Mouse (Mus musculus) heart, postnatal 0 days (tissue): ENCODE measurements around the gene Omg. TPM values are rescaled to one million over a fixed set of nuclear protein-coding genes. Genes with fewer than 3 reads are reported as not detected.

Source experiments
- ATAC-seq: fragments of 200-750 bp; cut with Nextera tagmentation; 2 replicates; pipeline ENCODE4 v1.8.0; 2017; ENCODE audit warnings: low read depth, moderate number of reproducible peaks, moderate library complexity; ENCODE audit not compliant: insufficient read depth
- DNase-seq: peaks from one replicate; pipeline ENCODE4 v3.0.0-alpha.2; 2016; ENCODE audit warnings: low spot score
- H3K27ac ChIP-seq: fragments of 300-500 bp; sonication (generic); 2 replicates; pipeline ENCODE4 v1.5.1; 2014; ENCODE audit warnings: low read depth, mild to moderate bottlenecking
- H3K27me3 ChIP-seq: fragments of 300-500 bp; sonication (generic); 2 replicates; pipeline ENCODE4 v1.6.1; 2014; ENCODE audit warnings: low read length, mixed read lengths; ENCODE audit not compliant: control insufficient read depth, insufficient read depth
- H3K36me3 ChIP-seq: fragments of 300-500 bp; sonication (generic); replicated peaks from 2 replicates; pipeline ENCODE4 v1.6.1; 2014; ENCODE audit warnings: low read length, mixed read lengths; ENCODE audit not compliant: control insufficient read depth, insufficient read depth
- H3K4me1 ChIP-seq: fragments of 300-500 bp; sonication (generic); 2 replicates; pipeline ENCODE4 v1.6.1; 2014; ENCODE audit warnings: antibody characterized with exemption; ENCODE audit not compliant: control insufficient read depth, insufficient read depth
- H3K4me2 ChIP-seq: fragments of 300-500 bp; sonication (generic); 2 replicates; pipeline ENCODE4 v1.6.1; 2014; ENCODE audit warnings: low read depth, mild to moderate bottlenecking, low read length, moderate library complexity
- H3K4me3 ChIP-seq: fragments of 300-500 bp; sonication (generic); 2 replicates; pipeline ENCODE4 v1.5.1; 2014; ENCODE audit warnings: low read depth, low read length
- H3K9ac ChIP-seq: fragments of 300-500 bp; sonication (generic); replicated peaks from 2 replicates; pipeline ENCODE4 v1.6.1; 2014; ENCODE audit warnings: low read depth, low read length, mixed read lengths
- H3K9me3 ChIP-seq: fragments of 300-500 bp; sonication (generic); replicated peaks from 2 replicates; pipeline ENCODE4 v1.6.1; 2016; ENCODE audit warnings: low read length; ENCODE audit not compliant: control insufficient read depth
- CTCF ChIP-seq: IDR thresholded peaks from 2 replicates; pipeline ENCODE4 v1.5.1; 2016; ENCODE audit warnings: antibody characterized with exemption, control low read depth, low read depth
- EP300 ChIP-seq: IDR thresholded peaks from 2 replicates; pipeline ENCODE4 v1.6.1; 2016; ENCODE audit warnings: antibody characterized with exemption, low read depth
- WGBS: fragments of 180-500 bp; shearing (Covaris S2); extraction: QIAGEN DNeasy Blood & Tissue Kit; methylation state at CpG from one replicate; pipeline ENCODE4 v1.1.7; 2014; 5-methylcytosine and 5-hydroxymethylcytosine counted together
- polyA plus RNA-seq: library from polyadenylated mRNA; unstranded; fragments of >200 nt; fragmentation: Nextera tagmentation; extraction: Ambion mirVana; gene quantifications from 2 replicates; pipeline ENCODE4 v1.2.1, GENCODE M21; 2015
- total RNA-seq: library from RNA; depleted of rRNA; stranded (reverse); fragments of >200 nt; gene quantifications from 2 replicates; pipeline ENCODE4 v1.2.3, GENCODE M21; 2014; ENCODE audit warnings: low replicate concordance

The Omg gene
- total and polyA plus RNA-seq, 2 experiments from 2014 or later, result 0.07 TPM; not detected in 1

- DNase-seq (no peak), ATAC-seq (no peak)
- H3K9ac ChIP-seq, result no peak overlapping the region
- peaks cover 10% of the 10 kb centered on the region for H3K4me1 ChIP-seq
- H3K4me3 ChIP-seq, result no peak overlapping the region
- 66% methylated on average over 5 of the region's 5 CpGs for WGBS
- no peak overlapping the region; the same call in 1 of the 2 replicates for H3K4me2 ChIP-seq
- H3K36me3 ChIP-seq, result peaks cover 9% of the 10 kb centered on the region; the same call in 1 of the 2 replicates
- TF ChIP-seq CTCF, result no peak
- TF ChIP-seq EP300, result no peak
- H3K27me3 ChIP-seq, result no peaks in the 10 kb centered on the region
- H3K27ac ChIP-seq, result 0 out of 2 replicates have a peak overlapping the region, but pooled peaks have one; percentile 68
- no peaks in the 10 kb centered on the region for H3K9me3 ChIP-seq
These were observed 24.0 kb upstream of the Omg start for GRCm38 (mm10) chr11:79527739-79528384.

DNA sequence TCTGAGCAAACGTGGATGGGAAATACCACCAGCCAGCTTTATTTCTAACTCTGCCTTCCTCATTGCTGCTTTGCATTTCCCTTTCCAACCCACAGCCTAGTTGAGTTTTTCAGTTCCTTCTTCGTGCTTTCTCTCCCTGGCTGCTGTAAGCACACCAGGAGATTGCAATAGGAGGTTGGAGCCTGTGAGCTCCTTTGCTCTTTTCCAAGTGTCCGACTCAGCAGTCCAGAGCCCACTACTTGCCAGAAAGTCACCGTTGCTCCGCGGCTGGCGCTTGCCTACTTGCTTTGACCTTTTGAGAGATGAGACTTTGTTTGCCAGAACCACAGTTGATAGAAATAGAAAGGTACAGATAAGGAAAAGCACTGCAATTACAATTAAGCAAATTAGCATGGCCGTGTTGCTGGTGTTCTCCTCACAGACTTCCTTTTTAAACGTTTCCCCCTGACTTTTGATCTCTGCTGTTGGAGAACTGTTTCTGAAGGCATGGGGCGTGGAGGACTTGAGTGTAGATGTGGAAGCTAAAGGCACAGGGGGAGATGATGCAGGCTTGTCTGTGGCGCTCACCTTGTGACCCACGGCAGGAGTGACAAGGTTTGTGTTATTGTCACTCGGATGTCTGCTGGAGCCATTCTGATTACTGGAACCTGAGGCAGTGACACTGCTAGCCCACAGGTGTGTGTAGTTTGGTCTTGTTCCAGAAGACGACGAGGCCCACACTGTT is 23.3 kb upstream of the Omg start:
- H3K36me3 ChIP-seq, result peaks cover 9% of the 10 kb centered on the region; the same call in 1 of the 2 replicates
- H3K4me2 ChIP-seq, result peak overlapping the region; percentile 31
- peak; percentile 19 for DNase-seq
- no peak for TF ChIP-seq EP300
- TF ChIP-seq CTCF, result no peak
- H3K4me3 ChIP-seq, result no peak overlapping the region; the same call in 1 of the 2 replicates
- no peaks in the 10 kb centered on the region for H3K27me3 ChIP-seq
- H3K27ac ChIP-seq, result peak overlapping the region; percentile 68
- WGBS, result 46% methylated on average over 15 of the region's 15 CpGs
- no peak overlapping the region for H3K9ac ChIP-seq
- H3K4me1 ChIP-seq, result peaks cover 10% of the 10 kb centered on the region
- H3K9me3 ChIP-seq, result no peaks in the 10 kb centered on the region
- ATAC-seq, result no peak

- no peak for DNase-seq
- 61% methylated on average over 3 of the region's 3 CpGs for WGBS
- peaks cover 4% of the 10 kb centered on the region; the same call in 1 of the 2 replicates for H3K36me3 ChIP-seq
- peaks cover 10% of the 10 kb centered on the region for H3K4me1 ChIP-seq
- H3K9ac ChIP-seq, result no peak overlapping the region
- ATAC-seq, result no peak
- H3K4me3 ChIP-seq, result no peak overlapping the region
- H3K27ac ChIP-seq, result no peak overlapping the region
- TF ChIP-seq EP300, result no peak
- no peak for TF ChIP-seq CTCF
- H3K27me3 ChIP-seq, result no peaks in the 10 kb centered on the region
- peak overlapping the region; percentile 31; the same call in 1 of the 2 replicates for H3K4me2 ChIP-seq
- H3K9me3 ChIP-seq, result no peaks in the 10 kb centered on the region
These were observed 22.7 kb upstream of the Omg start for GRCm38 (mm10) chr11:79526549-79526948.

GRCm38 (mm10) chr11:79524310-79524575 is 20.4 kb upstream of the Omg start:
- Histone ChIP-seq H3K9me3 (no peaks in the 10 kb centered on the region), H3K36me3 (no peaks in the 10 kb centered on the region), H3K4me2 (no peak overlapping the region), H3K27ac (peak overlapping the region; percentile 20; the same call in 1 of the 2 replicates), H3K4me1 (peaks cover 10% of the 10 kb centered on the region), H3K4me3 (no peak overlapping the region), H3K9ac (no peak overlapping the region), H3K27me3 (no peaks in the 10 kb centered on the region)
- TF ChIP-seq EP300 (no peak), CTCF (no peak)
- WGBS, result 84% methylated on average over 1 of the region's 1 CpGs
- no peak for DNase-seq
- no peak for ATAC-seq

DNA sequence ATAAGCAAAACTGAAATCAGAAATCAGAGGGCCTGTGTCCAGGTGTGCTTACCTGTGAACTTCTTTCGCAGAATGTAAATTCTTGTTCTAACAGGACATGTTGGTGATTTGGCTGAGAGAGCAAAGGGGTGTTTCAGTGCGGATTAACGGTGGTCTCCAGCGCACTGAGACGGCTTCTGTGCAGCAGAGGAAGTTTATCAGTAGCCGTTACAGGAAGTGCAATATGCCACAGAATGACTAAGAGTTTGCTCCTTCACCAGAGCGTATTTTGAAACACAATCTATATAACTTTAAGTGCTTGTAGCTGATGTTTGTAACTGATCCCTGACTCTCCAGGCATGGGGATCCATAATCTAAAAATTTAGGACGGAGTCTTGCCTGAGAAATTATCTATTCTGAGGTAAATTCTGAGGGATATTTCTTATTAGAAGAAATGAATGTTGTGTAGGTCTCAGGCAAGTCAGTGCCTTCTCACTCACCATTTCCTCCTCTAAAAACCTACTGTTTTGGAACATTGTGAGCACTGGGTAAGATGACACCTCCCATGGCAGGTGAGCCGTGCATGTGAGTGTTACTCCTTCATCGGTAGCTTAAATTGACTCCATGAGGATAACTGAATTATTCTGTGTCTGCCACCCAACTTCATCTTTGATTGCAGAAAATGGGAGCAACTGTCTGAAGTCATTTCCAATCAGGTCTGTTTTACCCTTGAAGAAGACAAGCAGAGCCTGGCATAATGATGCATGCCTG is 19.9 kb upstream of the Omg start, which contains the start of gene Evi2b:
TSS of gene Evi2b (minus strand) at position 203 of the 750 bp plus-strand sequence.
- TF ChIP-seq EP300, result no peak
- no peak for TF ChIP-seq CTCF
- ATAC-seq (no peak), DNase-seq (no peak)
- Histone ChIP-seq H3K27ac (peak within 1 kb of the TSS; percentile 20; the same call in 1 of the 2 replicates), H3K36me3 (no peaks in the 10 kb centered on the region), H3K4me1 (peaks cover 10% of the 10 kb centered on the region), H3K9me3 (no peaks in the 10 kb centered on the region), H3K27me3 (no peaks in the 10 kb centered on the region), H3K9ac (no peak within 1 kb of the TSS), H3K4me2 (peak within 1 kb of the TSS; percentile 21; the same call in 1 of the 2 replicates), H3K4me3 (no peak within 1 kb of the TSS; the same call in 1 of the 2 replicates)
- 73% methylated on average over 10 of the region's 10 CpGs for WGBS
